Mouse (Mus musculus) frontal cortex, postnatal 36 days (tissue): ENCODE measurements at regions not wholly inside any gene's neighbourhood (a gene's known extent, or its start where the extent isn't known, plus 50 kb on each side); places are given as distances from the start of the nearest gene placed in this dataset.

ENCODE experiments used
- DNase-seq, 2 experiments: peaks; one replicate each; pipeline ENCODE4 v3.0.0; 2022; ENCODE audit warnings: low spot score in 2 of 2

GRCm38 (mm10) chr11:21478191-21478590, 93.8 kb upstream of the Wdpcp start:
- peak; percentile 5 to 27 for DNase-seq

DNA sequence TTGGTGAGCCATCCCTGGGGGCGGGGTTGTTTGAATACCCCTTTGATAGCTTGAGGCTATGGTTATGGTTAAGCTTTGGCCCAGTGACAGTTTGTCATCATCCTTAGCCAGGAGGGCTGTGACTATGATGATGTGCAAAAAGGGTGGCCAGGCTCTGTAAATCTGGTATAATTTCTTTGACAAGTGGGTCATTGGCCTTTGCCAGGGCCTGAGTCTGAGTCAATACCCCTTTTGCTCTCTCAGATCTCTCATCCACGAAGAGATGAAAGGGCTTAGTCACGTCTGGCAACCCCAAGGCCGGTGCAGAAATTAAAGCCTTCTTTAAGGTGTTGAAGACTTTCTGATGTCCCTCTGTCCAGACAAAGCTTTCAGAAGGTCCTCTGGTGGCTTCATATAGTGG, 99.7 kb upstream of the Ugp2 start:
- DNase-seq, result no peak

GRCm38 (mm10) chr11:21468465-21468864, 97.5 kb upstream of the Ugp2 start:
- no peak for DNase-seq

DNA sequence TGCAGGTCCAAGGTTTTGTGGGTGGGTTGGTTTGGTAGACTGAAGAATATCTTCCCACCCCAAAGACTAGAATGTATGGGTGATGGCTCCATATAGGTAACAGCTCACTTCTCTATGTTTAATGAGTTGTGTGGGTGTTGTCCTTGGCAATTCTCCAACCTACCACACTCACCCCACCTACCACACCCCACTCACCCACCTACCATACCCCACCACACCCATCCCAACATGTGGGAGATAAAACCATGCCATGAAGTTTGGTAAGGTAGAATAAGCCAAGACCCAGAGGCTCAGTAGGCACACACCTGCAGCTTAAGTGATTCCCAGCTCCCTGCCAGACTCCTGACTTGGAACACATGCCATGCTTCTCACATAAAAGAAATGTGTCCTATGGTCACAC, 89.0 kb upstream of the Ugp2 start:
- no peak for DNase-seq

DNA sequence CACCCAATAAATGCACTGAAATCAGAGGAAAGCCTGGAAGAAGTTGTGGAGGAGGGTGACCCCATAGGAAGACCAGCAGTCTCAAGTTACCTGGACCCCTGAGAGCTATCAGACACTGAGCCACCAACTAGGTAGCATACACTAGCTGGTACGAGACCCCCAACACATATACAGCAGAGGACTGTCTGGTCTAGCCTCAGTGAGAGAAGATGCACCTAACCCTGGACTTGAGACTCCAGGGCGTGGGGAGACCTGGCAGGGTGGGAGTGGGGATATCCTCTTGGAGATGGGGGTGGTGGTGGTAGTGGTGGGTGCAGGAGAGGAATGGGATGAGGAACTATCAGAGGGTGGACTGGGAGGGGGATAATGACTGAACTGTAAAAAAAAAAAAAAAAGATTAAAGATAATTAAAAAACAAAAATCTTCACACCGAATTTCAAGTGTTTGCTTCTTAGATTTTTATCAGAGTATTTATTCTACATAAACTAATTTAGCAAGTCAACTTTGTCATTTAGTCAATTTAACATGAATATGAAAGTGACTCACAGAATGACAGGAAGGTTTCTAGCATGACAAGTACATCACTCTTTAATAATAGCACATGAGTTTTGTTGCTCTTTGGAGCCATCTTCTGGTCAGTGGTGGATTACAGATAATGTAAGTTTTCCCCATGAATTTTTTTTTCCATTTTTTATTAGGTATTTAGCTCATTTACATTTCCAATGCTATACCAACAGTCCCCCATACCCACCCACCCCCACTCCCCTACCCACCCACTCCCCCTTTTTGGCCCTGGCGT, 82.5 kb upstream of the Ugp2 start:
- peak in 1 of 2 experiments; percentile 46 for DNase-seq

DNA sequence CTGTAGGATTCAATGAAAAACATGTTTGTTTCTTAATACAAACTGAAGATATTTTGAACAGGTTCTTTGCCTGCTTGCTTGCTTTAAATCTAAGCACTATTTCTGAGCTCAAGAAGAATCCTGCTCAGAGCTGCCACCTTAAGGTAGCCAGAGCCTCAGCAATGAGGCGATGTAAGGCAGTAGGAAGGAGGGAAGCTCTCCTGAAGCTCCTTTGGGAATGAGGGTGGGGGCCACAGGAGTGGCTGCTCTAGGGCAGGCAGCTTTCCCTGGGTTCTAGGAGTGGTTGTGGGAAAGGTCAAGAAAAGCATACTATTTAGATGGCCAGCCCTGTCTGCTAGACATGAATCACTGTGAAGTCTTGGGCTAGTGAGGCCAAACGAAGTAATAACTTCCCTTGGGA, 62.7 kb upstream of the Ugp2 start:
- peak in 1 of 2 experiments; percentile 26 for DNase-seq

DNA sequence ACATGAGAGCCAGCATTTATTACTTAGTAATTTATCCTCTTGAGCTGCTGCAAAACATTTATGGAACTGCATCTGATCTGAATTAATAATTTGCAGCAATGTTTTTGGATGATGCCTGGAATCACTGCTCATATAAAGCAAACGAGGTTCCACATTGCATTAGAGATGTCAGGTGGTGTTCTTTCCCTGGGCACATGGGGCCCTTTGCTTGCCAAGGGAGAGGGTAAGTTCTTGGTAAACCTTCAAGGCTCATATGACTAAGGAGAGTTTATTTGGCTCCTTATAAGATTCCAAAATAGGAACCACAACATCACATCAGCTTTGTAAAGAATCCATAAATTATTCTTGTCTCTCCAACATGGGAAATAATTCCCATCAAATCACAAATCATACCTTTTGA, 59.0 kb upstream of the Ugp2 start:
- DNase-seq, result no peak

GRCm38 (mm10) chr11:21428749-21429148, 57.7 kb upstream of the Ugp2 start:
- DNase-seq, result no peak

GRCm38 (mm10) chr11:21428013-21428317, 57.0 kb upstream of the Ugp2 start:
- DNase-seq, result no peak

GRCm38 (mm10) chr11:21427291-21428012, 56.5 kb upstream of the Ugp2 start:
- no peak for DNase-seq

GRCm38 (mm10) chr11:21425480-21426101, 54.6 kb upstream of the Ugp2 start:
- peak in 1 of 2 experiments; percentile 3 for DNase-seq

DNA sequence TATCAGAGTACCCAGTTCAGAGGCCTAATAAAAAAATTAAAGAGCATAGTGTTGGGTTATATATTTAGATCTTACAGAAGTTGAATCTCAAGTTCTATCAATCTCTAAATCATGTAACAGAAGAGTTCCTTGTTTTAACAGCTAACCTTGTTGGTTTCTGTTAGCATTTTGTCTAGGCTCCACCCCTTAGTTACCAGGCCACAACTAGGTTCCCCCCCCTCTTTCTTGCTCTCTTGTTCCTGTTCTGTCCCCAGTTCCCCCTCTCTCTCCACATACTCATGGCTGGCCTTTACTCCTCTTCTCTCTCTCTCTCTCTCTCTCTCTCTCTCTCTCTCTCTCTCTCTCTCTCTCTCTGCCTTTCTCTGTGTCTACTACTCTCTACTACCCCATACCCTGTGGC, 53.3 kb upstream of the Ugp2 start:
- no peak for DNase-seq

GRCm38 (mm10) chr11:21422281-21422878, 51.4 kb upstream of the Ugp2 start:
- DNase-seq, result no peak
